Mouse (Mus musculus) naive thymus-derived CD4-positive, alpha-beta T cell, adult 2 months (primary cell): ENCODE measurements at regions not wholly inside any gene's neighbourhood (a gene's known extent, or its start where the extent isn't known, plus 50 kb on each side); places are given as distances from the start of the nearest gene placed in this dataset.
A peak's percentile ranks its signal among the peaks of the same experiment; 100 is the strongest.

Experiments
- DNase-seq: peaks from one replicate; pipeline ENCODE4 v3.0.0-alpha.2; 2011; ENCODE audit warnings: low read depth

DNA sequence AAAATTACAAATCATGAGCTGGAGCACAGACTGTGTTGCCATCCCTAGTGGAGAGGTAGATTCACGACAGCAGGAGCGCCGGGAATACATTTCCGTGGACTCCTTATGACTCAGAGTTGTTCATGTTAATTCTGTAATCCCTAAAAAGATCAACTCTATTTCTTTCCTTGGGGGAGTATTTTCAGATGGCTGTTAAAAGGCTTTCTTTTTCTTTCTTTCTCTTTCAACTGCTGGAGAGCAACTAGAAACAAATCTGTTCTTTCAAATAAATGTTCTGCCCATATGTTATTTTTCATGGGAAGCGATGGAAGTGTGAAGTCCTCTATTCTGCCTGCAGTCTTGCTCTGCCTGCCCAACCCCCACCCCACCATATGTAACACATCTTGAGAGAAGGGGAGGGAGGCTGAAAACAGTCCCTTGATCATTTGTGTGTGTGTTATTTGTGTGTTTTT, 401.4 kb upstream of the Dcn start:
- DNase-seq = no peak

DNA sequence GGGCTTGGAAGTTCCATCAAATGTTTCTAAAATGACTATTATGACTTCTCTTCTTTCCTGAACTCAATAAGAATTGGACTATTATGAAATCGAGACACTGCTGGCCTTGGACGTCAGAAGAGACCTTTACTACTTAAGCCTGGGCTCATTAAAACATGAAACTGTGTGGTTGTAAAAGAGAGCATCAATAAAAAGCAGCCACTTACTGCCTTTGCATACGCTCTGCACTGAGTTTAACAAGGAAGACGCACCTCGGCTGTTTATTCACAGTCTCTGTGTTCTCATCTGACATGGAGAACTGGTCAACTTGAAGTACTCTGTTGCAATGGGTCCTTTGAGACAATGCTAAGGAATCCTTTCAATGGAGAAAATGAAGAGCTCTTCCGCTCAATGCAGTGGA, 399.8 kb upstream of the Dcn start:
- DNase-seq = no peak

DNA sequence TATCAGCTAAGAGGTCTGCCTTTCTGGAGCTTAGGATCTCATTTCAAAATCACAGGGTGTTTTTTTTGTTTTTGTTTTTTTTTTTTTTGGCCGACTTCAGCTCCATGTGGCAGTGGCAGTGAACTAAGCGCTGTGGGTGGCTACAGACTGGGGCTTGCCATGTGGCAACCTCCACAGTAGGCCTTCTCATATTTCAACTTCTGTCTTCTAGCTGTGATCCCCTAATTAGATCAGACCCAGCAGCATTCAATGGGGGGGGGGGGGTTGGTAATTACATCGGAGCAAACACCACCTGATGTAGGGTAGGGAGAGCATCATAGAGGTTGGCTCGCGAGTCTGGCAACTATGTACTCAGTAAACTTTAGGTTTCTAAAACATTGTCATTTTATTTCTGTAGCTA, 392.1 kb upstream of the Dcn start:
- DNase-seq = no peak

DNA sequence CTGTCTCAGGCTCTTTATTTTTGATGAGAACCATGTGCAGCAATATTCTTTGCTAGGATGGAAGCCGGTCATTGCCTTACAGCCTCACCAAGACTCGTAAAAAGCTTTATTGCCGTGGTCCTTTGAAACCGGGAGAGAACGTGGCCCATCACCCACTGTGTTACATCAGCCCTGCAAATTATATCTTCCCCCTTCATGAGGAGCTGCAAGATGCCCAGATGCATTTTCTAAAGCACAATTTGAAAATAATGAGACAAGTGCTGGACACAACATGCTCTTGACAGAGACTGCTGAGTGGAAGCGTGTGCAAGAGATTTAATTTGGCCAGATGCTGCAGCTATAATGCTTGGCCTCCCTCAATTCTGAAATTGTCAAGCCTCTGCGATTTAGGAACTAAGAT, 389.2 kb upstream of the Dcn start:
- no peak for DNase-seq

DNA sequence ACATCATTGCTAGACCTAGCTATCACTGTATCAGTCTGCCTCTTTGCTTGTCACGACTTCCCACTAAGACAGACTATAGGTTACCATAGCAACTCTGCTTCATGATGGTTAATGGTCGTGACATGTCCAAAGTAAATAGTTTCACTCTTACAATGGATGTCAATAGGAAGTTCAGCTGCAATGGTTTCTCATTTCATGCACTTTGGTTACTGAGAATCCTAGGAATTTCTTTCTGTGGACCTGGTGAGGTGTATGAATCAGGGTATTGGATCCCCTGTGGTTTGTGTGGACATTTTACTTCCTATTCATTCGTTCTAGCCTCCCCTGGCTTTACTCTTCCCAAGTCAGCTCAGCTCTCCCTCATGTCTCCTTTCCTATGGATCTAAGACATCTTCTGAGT, 385.5 kb upstream of the Dcn start:
- DNase-seq = no peak

DNA sequence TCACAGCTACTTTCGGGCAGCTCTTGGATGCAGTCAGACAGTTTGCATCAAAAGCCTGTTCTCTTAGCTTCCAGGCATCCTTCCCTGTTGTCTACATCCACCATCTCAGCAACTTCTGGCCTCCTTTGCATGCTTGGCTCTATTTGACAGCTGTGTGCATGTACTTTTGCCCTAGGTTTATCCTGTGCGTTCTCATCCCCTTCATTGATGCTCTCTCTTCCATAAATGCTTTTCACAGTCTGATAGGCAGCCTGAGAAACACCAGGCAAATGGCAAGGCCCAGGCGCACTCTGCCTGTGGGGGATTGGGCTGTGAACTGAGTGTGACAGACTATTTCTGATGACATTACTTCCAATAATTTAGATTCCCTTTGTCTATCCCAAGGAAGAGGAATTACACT, 364.9 kb upstream of the Dcn start:
- DNase-seq = no peak

DNA sequence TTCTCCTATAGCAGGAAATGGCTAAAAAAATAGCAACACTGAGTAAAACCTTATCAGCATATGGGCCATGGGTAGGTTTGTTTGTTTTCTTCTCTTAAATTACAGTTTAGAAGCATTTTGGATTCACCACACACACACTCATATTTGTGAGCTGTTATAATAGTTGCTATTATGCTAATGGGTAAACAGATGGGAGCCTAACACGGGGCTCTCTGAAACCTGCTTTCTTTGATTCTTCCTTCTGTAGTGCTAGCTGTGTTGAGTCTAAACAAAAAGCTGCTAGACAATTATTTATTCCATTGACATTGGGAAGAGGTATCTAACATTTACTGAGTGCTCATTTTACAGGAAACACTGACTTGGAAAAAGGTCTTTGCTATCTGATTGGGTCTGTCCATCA, 356.7 kb upstream of the Dcn start:
- DNase-seq = no peak

DNA sequence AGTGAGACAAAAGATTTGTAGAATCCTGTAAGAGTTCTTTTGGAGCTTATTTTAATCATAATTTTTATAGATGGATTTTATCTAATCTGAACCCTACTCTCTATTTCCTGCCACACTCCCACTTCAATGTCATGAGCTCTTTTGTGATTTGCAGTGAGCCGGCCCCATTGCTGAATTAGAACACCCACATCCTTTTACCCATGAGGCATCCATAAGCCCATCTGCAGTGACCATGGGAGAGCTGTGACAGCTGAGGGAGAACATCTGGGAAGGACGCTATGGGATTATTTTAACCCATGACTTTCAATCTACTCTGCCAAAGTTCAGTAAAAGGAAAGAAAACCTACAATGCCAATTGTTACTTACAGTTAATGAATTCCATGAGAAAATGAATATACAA, 337.8 kb upstream of the Dcn start:
- no peak for DNase-seq

DNA sequence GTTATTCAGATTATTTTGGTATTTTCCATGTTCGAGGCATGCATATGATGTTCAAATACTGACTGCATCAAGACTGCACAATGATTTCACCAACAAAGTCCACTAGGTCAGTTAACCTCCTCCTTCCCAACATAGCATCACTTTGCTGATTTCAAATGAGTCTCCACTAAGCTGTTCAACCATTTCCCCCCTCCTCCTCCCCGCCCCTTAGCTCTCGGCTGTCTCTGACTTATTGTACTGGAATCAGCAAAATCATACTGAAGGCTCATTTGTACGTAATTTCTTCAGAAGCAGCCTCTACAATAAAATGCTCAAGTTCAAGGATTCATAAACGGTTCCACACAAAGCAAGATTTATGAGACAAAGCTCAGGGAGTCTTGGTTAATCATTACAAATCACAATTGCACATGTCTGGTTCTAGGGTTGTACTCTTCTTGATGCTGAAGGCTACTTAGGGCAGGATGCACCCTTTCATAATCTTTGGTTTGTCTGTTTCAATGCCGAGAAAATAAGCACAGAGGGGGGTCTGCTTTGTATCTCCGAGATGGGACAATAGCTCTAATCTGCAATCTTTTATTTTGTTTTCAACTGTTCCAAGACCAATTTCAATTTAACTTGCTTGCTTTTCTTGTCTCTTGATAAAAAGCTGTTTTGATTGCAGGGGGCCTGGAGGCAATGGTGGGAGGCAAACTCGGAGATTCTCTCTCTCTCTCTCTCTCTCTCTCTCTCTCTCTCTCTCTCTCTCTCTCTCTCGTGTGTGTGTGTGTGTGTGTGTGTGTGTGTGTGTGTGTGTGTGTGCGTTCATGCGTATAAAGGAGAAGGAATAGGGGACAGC, 320.6 kb upstream of the Dcn start:
- no peak for DNase-seq

DNA sequence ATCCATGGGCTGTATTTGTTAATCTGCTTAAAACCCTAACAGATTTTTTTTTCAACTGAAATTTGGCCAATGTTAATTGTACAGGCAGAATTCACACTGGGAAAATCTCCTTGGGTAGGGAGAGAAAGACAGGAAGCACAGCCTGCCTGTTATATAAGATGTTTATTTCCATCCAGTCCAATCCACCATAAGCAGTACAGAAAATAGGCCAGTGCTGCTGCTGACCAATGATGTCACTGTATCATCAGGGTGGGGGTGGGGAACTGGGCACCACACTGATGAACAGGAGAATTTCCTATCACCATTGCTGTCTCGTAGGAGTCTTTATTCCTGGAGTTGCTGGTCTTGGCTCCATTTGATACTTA, 320.0 kb upstream of the Dcn start:
- DNase-seq = no peak

DNA sequence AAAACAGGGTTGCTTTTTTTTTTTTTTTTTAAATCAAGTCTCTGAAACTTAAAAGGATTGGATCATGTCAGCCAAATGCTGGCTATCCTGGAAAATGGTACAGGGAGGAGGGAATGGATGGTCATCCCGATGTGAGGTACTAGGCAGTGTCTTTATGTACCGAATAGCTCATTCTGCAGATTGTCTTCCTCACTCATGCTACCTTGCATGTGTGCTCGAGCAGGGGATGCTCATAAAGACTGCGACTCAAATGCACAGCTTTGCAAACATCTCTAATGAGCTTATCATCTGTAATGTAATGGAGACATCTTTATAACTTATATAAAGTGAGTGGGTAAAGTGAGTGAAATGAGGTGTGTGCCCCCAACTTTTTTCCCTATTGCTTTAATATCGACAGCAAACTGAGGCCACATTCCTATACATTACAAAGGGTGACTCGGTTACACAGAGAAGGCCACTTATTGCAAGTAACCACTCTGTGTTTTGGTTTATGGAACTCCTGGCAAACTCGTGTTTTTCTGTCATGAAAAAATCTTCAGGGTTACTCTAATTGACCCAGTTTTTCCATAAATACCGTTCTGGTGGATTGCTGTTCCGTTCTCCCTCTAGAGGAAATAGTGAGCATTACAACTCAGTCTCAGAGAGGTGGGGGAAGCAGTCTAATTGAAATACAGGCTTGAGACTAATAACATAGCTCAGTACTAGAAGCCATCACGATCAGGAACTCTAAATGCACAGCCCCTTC, 319.4 kb upstream of the Dcn start:
- peak; percentile 78 for DNase-seq

DNA sequence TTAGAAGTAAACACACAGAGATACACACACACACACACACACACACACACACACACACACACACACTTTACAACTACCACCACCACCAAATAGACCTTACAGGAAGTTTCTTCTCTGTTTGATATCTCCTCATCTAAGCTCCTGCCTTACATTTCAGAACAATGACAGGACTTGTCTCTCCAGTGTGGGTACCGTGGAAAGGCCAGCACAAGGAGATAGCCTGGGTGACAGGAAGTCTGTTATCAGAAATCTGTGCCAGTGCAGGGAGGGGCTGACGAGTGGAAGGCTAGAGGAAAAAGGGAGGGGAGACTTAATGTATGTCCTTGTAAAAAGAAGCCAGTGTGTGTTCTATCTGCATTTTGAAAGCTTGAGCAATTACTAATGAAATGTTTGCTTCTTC, 318.5 kb upstream of the Dcn start:
- peak; percentile 44 for DNase-seq

DNA sequence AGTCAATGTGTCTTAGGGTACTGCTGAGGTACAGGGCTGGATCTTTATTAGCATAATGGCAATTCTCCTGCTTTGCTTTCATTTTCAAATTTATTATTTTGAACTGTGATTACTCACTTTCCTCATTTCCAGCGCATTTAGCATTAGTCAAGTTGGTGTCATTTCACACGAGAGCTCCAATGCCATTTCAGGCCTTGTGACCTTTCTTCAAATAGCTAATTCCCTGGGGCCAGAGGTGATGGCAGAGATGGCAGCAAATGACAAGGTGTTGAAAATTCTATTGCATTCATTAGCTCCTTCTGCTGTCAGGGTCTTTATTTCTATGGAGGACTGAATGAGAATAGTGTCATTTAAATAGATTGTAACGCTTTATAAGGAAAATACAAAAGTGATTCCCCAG, 300.9 kb upstream of the Dcn start:
- no peak for DNase-seq

DNA sequence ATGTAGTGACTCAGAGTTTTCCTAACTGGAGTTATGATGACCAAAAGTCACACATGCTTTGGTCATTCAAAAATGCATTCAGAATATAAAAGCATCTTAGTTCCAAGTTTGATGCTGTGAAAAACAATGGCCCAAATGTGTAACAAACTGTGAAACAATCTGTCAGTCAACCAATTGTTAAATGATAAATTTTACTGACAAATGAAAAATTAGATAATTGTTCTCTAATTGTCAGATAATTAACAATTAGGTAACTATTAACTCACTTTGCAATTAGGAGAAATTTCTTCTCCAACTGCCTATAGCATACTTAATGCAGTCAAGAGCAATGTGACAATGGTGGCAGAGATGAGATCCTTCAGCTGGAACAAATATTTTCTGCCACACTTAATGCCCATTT, 289.7 kb upstream of the Dcn start:
- no peak for DNase-seq

DNA sequence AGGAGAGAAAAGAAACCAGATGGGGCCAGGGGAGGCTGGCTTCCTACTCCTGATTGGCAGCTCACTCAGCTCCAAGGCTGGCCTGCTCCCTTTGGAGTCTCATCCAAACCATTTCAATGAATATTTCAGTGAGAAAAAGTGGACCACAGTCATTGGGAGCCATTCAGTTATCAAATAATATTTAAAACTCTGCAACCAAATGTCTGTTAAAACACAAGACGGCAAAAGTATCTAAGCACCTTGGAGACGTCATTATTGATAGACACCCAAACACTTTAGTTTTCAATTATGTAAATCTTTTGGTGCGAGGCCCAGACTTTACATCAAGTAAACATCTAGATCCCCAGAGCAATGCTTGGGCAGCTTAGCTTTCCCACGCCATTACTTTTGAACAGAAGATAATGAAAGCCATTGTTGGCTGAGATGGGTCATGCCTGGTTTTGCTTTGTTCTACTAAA, 268.1 kb upstream of the Dcn start:
- DNase-seq = no peak

DNA sequence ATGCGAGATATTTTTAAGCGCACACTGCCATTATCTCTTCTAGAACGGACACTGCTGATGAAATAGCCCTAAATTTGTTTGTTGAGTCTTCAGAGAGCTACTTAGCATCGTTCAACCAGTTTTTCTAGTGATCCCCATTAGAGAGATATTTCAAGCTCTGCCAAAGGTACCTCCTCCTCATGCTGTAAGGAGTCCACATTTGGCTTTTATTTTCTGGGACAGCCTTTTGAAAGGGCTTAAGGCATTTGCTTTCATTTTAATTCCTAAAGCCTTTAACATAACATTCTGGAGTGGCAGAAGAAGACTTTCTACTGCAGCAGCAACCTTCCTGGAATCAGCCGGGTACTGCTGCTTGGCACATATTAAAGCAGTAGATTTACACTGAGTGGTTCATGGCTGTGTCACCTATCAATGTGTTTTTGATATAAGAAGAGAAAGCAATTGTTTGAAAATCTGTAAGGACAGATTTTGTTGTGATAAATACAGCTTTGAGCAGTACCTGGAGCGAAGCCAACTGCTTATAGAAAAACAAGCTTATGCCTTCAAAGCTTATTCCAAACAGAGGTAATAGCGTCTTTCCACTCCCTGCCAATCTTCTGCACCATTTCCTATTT, 267.5 kb upstream of the Dcn start:
- DNase-seq = no peak

DNA sequence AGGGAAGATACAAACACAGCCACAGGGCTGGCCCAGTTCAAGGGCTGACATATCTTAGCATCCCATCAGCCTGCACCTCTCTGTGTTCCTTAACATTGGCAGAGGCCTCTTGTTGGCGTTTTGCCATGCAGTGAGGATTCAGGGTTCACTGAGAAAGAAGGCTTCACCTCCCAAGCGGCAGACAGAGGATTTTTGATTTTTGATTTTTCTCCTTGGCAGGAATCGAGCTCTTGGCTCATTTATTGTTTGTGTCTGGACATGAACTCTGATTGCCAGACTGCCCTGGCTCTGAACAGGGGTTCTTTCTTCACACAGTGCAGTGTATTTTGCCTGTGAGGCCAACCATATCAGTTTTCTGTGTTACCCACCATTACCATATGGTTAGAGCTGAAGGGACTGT, 259.9 kb upstream of the Dcn start:
- DNase-seq = no peak

DNA sequence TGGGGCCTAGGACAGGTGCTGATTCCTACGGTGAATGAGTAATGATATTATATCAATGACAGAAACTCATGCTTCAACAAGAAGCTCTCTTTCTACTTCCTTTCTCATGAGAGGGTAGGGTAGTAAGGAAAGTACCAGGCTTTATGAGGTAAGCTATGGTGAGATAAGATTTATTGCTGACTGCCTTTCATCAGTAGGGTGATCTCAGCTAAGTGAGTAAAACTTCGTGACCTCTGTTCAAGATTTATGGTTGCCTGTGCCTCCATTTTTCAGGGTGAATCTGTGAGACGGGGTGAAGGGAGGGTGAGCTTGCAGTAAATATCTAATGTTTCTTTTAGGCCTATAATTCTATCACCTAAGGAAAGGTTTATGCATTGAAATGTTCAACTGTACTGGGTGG, 259.0 kb upstream of the Dcn start:
- DNase-seq = no peak

DNA sequence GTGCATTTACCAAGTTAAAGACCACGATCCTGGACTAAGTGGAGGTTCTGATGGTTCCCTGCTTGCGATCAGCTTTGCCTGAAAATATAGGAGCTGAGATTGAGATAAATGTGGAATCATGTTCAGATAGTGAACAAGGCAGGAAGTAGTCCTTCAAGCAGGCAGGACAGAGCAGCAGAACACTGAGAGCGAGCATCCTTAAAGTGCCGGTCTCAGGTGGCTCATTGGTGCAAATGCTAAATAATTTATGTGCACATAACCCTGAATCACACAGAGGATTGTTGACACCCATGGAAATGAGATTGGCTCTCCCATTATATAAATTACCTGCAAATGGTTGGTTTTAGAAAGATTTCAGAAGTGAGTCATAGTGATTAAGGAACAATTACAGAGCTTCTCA, 243.8 kb upstream of the Dcn start:
- DNase-seq = no peak

DNA sequence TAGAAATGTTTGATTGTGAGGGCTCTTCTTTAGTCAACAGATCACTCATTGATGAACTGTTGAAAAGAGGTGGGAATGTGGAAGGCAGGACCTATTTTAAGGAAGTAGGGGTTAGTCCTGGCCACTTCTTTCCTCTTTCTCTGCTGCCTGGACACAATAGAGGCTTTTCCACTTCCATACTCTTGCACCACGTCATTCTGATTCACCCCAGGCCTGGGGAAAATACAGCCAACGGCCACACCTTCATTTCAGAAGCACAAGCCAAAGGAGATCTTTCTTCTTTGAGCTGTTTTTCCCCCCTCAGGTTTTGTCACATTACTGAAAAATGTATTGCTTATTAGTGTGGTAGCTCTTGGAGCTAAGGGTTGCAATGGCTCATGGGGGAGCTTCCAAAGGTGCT, 237.9 kb upstream of the Dcn start:
- DNase-seq = no peak

DNA sequence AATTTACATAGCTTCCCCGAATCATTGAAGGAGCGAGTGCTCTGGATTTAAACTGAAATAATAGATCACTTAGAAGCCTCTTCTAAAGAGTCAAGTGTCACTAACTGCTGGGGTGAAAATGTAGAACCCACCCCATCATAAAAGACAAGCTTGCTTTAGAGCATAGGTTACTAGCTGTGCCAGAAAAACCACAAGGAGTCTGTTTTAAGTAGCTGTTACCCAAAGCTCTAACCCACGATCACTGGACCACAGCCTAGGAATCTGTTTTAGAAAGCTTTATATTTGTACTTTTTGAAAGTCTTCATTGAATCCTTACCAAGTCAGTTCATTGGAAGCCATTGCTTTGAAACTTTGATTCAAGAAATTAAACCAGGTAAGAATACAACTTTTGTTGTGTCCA, 233.7 kb upstream of the Dcn start:
- DNase-seq = no peak

DNA sequence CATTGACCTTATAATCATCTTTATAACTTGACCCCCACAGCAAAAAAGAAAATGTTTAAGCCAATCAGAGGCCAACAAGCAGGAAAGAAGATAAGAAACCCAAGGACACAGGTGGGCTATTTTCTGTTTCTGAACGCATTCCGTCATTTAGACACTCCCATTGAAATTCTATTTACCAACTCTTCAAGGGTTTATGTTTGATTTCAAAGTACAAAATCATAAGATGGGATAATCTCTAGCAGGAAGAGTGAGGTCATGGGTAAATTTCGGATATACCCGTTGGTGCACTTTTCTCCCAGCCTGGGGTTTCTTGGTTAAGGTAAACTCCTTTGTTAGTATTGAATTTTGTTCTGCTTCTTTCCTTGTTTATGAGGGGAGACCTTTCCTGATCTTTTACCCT, 230.9 kb upstream of the Dcn start:
- no peak for DNase-seq

DNA sequence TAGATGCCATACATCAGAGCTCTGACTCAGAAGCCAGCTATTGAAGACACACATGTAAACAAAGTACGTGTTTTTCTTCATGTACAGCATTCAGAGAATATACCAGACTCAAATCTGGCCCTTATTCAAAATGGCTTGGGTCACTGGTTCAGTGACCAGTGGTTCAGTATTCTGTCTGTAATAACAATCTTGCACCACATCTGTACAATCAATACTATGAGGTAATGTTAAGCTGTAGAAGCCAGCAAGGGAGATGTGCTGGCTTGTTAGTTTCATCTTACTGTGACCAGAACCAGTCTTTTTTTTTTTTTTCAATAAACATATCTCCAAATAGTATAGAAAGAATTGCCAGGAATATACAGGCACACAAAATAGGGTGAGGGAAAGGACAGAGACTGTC, 229.6 kb upstream of the Dcn start:
- DNase-seq = no peak
